Mouse (Mus musculus) ovary, postnatal 10 days (tissue): ENCODE data around the gene Csrnp2.

Source experiments
- DNase-seq: peaks from one replicate; pipeline ENCODE4 v3.0.0; 2022; ENCODE audit warnings: low spot score

The Csrnp2 gene

DNA sequence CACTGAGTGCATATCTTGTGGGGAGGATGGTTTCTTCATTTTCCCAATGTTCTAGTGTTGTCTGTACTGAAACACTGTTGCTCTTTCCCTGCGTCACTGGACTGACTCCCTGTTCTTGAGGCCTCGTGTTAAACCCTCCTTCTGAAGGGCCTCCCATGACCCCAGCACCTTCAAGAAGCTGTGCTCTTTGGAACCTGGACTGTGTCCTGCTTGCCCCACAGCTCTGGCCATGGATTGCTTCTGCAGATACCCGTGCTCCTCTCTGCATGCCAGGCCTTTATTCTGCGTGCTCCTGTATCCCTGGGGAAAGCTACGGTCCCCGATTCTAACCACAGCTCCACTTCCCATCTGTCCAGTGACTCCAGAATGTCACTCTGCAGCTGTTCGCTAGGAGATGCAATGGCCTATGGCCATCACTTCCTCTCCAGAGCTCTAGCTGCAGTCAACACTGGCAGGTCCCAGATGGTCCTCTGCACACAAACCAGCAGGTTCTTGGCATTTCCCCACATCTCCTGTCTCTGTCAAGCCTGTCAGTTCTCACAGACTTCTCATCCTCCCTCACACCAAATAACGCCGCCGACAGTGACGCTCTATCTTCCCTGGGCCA, 65.2 kb downstream of the Csrnp2 start:
- no peak for DNase-seq
